Mouse (Mus musculus) yolk sac, embryonic 10.5 days (tissue): ENCODE measurements at regions not wholly inside any gene's neighbourhood (a gene's known extent, or its start where the extent isn't known, plus 50 kb on each side); places are given as distances from the start of the nearest gene placed in this dataset.

Experiments
- DNase-seq: peaks from one replicate; pipeline ENCODE4 v3.0.0-alpha.2; 2017; ENCODE audit warnings: low spot score

GRCm38 (mm10) chr4:95390549-95390948, 166.8 kb upstream of the Fggy start:
- no peak for DNase-seq

- no peak for DNase-seq
Measured at GRCm38 (mm10) chr4:95395746-95396145, 161.6 kb upstream of the Fggy start.

- DNase-seq = no peak
Measured at GRCm38 (mm10) chr4:95398301-95398700, 159.0 kb upstream of the Fggy start.

- DNase-seq = no peak
Measured at GRCm38 (mm10) chr4:95402273-95402672, 155.0 kb upstream of the Fggy start.

GRCm38 (mm10) chr4:95417075-95417474, 140.2 kb upstream of the Fggy start:
- no peak for DNase-seq

- peak; percentile 17 for DNase-seq
Measured at GRCm38 (mm10) chr4:95426563-95426962, 130.7 kb upstream of the Fggy start.

- DNase-seq = no peak
Measured at GRCm38 (mm10) chr4:95434543-95434942, 122.8 kb upstream of the Fggy start.

- no peak for DNase-seq
Measured at GRCm38 (mm10) chr4:95435080-95435479, 122.2 kb upstream of the Fggy start.

GRCm38 (mm10) chr4:95439834-95440233, 117.5 kb upstream of the Fggy start:
- DNase-seq = no peak

GRCm38 (mm10) chr4:95443854-95444811, 113.2 kb upstream of the Fggy start:
- peak; percentile 76 for DNase-seq

- DNase-seq = no peak
Measured at GRCm38 (mm10) chr4:95450286-95450685, 107.0 kb upstream of the Fggy start.

- DNase-seq = peak; percentile 19
Measured at GRCm38 (mm10) chr4:95451831-95452230, 105.5 kb upstream of the Fggy start.

- DNase-seq = no peak
Measured at GRCm38 (mm10) chr4:95456318-95456717, 101.0 kb upstream of the Fggy start.

GRCm38 (mm10) chr4:95456943-95457342, 100.4 kb upstream of the Fggy start:
- no peak for DNase-seq

- no peak for DNase-seq
Measured at GRCm38 (mm10) chr4:95462476-95462875, 94.8 kb upstream of the Fggy start.

GRCm38 (mm10) chr4:95463082-95463825, 94.1 kb upstream of the Fggy start:
- DNase-seq = no peak

- no peak for DNase-seq
Measured at GRCm38 (mm10) chr4:95466647-95467046, 90.7 kb upstream of the Fggy start.

- no peak for DNase-seq
Measured at GRCm38 (mm10) chr4:95467526-95467925, 89.8 kb upstream of the Fggy start.

GRCm38 (mm10) chr4:95474726-95475406, 82.4 kb upstream of the Fggy start:
- no peak for DNase-seq

GRCm38 (mm10) chr4:95476071-95476724, 81.1 kb upstream of the Fggy start:
- DNase-seq = no peak

- DNase-seq = peak; percentile 51
Measured at GRCm38 (mm10) chr4:95483571-95483970, 73.7 kb upstream of the Fggy start.

- DNase-seq = peak; percentile 17
Measured at GRCm38 (mm10) chr4:95487323-95487722, 70.0 kb upstream of the Fggy start.
